Mouse (Mus musculus) 3T3-L1 (cell line): ENCODE results near the gene Tpbgl.

Source experiments
- DNase-seq: peaks from one replicate; pipeline ENCODE4 v3.0.0-alpha.2; 2015; ENCODE audit warnings: low read depth, low spot score

Gene Tpbgl

DNA sequence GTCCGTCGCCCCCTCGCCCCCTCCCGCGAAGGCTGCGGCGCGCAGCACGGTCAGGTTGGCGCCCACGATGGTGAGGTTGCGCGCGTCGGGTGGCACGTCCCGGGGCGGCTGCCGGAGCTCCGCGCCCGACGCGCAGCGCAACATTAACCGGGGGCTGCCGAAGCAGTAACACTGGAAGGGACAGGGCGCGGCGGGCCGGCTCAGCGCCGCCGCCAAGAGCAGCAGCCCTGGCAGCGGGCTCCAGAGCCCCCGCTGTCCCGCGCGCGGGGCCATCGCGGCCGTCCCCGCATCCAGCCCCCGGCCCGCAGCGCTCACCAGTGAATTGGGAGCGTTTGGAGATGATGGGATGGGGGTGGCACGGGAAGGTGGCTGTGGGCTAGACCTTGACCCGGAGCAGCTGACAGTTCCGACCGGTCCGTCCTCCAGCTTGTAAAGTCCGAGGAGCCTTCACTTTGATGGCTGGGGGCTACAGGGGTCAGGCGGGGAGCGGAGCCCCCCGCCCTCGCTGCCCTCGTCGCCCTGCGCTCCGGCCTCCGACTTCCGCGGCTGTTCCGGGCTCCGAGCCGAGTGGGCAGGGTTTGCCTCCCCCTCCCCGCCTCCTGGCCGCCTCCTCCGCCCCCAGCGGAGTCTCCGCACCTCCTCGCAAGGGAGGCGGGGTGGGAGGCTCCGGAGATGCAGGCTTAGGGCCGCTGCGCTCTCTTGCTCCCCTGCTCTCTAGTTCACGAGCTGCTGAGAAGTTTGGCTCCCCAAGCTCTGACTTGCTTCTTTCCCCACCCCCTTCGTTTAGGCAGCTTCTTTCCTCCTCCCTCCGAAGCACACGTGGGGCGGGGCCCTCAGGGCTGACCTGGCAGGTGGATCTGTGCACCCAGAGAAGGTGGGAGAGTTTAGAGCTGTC lies at the start of gene Tpbgl:
Gene Tpbgl, minus strand, starts transcription at position 728 of the 895 bp plus-strand sequence.
- no peak for DNase-seq

DNA sequence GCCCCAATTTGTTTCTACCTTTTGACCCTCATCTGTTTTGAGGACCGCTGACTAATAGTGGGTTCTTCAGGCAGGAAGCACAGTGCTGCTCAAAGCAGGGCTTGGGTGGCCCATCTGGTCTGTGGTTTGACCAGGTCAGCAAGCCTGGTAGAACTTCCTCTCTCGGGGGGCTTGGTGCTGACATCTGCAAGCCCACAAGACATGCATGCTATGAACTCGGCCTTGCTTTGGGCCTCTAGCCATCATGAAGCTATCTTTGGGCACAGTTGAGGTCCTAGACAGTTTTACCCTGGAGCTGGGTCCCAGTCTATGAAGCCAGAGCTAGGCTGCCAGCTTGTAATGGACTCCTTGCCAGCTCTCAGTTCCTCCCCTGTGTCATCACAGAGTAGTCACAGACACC lies 48.0 kb upstream of the Tpbgl start:
- no peak for DNase-seq

DNA sequence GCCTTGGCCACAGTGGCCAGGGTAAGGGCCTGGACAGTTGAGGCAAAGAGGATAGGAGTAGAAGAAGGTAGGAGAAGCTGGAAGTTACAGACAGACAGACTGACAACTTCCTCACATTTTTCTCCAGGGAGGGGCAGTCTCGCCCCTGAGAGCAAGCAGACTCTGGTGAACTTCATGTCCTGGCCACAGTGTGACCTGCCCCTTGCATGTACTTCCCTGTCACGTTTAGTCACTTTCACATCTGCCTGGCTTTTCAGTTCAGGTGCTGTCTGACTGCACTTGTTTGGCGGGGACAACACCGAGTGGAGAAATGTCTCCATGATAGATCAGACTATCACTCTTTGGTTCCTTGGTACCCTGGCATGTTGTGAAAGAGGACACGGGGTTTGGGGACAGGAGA lies 47.3 kb upstream of the Tpbgl start:
- DNase-seq: no peak

DNA sequence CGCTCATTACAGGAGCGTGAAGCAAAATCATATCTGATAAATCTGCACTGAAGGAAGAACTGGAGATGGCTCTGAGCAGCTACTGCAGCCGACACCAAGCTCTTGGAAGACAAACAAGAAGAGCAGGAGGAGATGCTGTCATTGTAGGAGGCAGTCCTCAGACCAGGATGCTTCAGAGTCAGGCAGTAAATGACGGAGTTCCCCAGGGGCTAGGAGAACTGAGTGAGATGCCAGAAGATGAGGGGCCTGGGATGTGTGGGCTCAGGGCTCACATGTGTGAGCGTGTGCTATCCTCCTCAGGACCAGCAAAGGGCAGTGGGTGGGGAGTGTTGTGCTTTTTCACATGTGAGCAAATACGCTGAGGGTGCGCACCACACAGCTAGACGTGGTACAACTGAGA lies 46.3 kb upstream of the Tpbgl start:
- no peak for DNase-seq

DNA sequence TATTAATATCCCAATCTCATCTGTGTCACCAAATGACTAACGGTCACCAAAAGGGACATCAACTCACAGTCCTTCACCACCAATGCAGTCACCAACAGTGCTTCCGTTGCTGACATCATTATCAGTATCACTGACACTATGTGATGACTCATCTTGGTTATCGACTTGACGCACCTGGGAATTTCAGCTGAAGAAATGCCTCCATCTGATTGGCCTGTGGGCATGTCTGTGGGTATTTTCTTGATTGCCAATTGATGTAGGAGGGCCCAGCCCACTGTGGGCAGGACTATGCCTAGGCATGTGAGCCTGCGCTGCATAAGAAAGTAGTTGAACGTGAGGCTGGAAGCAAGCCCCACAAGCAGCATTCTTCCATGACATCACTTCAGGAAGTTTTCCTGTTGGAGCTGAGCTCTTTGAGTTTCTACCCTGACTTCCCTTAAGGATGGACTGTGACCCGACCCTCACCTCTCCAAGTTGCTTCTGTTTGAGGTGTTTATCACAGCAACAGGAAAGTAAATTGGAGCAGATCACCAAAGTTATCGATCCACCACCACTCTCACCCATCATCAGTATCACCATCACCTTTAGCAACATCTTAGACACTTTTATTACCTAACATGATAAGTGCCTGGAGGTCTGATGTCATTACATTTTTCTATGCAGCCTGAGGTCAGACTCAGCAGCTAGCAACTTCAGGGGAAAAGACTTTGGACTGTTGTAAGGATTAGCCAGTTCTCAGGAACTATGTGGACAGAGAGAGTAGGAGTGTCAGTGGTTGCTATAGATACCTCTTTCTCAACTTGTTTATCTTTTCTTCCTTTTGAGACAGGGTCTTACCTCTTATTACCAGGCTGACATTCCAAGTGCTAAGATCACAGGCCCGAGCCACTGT lies 44.9 kb upstream of the Tpbgl start:
- DNase-seq: no peak

DNA sequence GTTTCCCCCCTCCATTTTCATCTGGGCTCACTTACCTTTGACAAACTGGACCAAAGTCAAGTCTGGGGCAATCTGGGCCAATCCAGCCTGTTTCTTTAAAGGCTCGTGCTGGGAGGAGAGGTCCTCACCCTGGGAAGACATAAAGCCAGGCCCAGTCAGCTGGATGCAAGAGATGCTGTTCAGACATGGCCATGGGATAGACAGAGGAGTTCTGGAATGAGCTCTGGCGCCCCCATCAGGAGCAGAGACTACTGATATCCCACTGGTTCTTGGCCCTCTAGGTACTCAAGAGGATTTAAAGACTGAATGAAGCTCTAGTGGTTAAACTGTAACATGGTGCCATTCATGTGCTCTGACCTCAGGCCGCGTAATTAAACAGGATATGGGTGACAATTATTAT lies 44.0 kb upstream of the Tpbgl start:
- DNase-seq: no peak

DNA sequence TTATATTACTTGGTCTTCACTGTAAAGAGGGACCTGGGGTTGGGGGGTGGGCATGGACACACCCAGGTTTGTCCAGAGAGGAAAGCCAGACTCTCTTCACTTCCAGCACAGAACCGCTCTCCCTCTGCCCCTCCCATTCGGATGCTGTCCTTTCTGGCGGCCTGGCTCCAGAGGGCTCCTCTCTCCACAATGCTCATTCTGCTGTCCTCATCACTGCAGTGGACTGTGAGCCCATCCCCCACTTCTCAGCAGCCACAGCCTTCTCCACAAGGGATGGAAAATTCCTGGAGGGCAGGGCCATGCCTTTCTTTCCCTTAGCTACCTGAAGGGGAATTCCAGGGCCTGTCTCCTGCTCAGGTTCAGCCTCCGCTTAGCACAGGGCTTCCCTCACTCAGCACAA lies 41.9 kb upstream of the Tpbgl start:
- DNase-seq: no peak

DNA sequence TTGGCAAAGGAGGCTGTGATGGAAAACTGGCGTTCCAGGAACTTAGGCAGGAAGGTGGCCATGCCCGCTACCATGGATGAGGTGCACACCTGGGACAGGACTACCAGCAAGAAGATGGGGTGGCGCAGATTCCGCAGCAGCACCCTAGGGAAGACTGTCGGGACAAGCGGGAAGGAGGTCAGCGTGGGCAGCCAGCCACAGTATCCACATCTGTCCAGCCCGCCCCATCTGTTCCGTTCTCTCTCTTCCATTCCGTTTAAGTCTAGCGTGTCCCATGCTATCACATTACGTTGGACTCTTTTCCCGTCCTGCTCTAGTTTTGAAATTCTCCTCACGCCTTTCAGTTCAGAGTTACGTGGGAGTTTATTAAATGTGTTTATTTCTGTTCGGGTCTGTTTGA lies 40.2 kb upstream of the Tpbgl start:
- DNase-seq: no peak

DNA sequence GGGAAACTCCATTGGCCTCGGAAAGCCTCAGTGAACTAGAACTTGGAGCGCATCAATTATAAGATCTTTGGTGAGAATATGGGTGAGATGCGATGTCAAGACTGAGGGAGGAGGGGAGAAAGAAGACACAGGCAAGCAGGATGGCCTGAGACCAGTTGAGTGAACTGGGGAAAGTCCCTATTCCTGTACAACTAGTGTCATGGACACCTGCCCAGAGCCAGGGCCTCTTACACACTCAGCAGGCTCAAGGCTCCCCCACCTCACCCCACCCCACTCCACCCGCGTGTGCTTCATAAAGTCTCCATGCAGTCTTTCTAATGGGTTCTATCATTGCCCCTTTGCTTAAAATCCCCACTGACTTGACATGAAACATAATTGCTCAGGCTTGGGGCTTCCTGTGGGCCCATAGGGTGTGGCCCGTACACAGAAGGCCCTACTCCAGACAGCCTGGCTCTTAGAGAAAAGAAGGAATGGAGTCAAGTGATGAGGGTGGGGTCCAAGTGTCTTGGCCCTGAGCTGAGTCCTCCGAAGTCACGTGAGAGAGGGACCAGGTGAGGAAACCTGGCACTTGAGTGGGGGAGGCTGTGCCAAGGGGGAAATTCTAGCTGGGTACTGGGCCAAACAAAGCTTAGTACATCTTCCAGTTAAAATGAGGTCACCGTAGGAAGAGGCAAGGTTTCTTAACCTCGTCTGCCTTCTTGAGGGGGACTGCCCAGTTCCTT lies 39.0 kb upstream of the Tpbgl start:
- DNase-seq: no peak

DNA sequence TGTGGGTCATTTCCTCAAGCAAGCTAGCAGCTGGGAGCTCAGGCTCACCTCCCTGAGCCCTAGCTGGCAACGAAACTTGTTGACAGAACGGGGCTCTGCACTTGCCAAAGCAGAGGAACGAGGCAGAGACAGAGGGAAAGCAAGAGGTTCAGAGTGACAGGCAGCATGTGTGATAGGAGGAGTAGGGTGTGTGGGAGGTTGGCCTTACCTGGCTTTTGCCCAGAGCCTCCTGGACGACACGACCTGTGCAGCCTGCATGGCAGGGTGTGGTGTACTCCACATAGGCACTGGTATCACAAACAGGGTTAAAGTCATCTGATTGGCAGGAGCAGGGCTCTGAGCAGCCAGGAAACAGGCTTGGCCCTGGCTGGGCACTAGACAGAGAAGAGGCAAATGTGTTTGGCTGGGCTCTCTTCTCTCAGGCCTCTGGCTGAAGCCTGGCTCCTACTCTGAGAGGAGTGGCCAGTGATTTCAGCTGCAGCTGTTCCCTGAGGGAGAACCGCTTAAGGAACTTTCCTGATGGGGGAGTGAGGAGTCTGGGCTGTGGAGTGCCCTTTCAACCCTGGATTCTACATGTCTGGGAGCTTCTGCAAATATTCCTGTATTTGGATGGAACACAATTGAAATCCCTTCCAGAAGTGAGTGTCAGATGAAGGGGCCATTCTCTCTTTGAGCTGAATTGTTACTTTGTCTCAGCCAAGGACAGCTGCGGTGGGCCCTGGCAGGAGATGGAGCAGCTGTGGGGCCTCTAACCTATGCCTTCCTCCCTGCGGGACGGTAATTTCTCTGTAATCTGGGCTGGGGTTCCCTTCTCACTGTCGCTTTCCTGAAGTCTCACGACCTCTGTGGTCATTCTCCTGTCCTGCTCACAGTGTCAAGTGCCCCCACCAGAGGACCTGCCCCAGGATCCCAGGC lies 37.9 kb upstream of the Tpbgl start:
- no peak for DNase-seq

DNA sequence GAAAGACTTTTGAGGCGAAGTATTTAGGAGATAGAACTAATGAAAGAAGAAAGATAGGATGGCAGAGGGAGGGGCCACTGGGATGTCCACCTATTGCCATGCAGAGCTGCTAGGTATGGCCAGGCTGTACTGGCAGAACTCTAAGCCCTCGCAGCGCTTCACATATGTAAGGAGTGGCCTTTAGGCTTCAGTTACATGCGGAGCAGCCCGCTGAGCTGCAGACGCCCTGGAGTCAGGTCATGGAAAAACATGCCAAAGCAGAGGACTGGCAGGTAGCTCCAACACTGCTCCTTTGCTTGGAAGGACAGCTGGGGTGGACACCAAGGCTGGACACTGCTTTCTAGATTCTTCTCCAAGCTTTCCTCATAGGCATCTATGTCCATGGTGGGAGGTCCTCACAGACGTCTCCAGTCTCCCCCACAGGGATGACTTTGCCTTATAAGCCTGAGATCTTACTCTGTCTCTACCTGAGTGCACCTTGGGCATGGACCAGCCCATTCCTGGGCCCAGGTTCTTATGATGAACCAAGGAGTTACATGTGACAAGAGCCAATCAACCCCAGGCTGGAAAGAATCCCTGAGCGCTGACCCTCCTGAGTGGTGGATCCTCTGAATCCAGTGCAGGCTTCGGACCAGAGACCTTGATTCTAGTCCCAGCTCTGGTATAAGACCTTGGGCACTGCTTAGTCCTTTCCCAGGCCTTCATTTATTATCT lies 36.8 kb upstream of the Tpbgl start:
- no peak for DNase-seq

DNA sequence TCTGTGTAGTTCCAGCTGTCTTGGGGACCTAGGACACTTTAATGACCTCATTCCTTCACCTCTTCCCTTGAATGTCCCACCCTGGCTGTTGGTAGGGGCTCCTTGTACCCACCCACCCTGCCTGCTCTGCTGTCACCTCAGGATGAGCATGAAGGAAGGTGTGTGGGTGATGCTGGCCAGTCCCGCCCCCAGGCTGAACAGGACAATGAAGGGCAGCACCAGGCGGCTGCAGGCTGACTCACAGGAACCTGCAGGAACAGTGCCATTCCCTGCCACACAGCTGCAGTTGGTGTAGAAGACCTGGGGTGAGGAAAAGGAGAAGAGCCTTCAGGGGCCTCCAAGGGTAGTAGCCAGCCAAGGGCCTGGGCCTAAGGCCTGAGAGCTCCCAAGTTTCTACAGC lies 35.4 kb upstream of the Tpbgl start:
- DNase-seq: no peak

DNA sequence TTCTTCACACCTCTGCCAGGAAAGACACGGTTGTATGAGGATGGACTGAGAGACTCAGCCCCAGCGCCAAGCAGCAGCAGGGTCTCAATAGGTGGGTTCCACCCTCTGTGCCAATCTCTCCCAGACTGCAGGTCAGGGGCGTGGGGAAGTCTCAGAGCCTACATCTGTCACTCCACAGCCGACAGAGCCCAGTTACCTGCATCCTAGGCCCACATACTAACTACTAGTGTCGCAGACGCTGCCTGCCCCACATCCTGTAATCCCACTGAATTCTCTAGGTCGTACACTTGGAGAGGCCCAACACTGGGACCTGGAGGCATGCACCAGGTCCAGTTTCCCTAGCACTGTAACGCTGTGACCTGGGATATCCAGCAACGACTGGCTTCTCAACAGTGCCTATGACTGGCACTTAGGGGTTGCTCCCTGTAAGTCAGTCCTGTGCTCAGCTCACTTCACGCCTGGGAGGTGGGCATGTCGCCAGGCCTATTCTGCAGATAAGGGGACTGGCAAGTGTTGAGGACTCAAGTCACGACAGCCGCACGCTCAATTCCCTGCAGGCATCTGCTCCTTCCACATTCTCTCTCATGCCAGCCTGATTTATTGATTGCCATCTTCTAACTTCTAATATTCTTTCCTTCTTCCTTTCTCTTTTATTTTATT lies 34.8 kb upstream of the Tpbgl start:
- DNase-seq: no peak

DNA sequence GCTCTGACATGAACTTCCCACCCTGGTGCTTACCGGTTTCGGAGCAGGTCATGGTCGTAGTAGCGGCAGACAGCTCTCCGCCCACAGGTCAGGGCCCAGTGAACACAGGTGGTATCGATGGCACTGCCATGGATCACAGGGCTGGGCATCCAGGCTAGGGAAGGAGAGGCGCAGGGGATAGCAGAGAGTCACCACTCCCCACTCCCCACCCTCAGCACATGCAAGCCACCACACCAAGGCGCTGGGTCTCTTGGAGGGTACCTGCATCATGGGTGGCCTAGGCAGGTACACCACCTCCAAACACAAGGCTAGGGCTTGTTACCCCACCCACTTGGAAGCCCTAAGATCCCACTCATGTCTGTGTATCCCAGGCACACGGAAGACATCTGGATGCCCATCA lies 34.2 kb upstream of the Tpbgl start:
- DNase-seq: no peak

DNA sequence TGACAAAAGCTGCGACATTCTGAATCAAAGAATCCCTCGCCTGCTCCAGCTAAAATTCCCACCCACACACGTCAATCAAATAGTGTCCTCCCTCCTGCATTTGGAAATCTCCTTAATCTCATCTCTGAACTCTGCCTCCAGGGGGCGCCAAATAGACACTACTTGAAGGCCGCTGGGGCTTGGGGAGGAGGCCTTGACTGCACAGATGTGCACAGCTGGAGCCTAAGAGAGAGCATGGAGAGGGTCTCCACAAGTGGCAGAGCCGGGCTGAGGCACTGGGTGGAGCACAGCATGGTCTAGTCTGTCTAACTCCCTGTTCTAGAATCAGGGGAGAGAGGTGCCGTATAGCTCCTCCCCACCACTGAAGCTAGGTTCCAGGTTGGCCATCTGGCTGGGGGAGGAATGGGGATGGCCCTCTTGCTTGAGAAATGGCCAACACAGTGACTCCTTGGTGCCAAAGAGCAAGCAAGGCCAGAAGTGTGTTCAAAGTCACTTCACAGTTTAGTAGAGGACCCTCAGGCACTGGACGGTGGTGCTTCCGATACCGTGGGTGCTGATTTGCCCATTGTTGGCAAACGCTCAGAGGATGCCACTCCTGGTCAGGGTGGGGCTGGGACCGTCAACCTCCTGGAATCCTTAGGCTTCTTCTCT lies 32.6 kb upstream of the Tpbgl start:
- DNase-seq: peak; percentile 56

DNA sequence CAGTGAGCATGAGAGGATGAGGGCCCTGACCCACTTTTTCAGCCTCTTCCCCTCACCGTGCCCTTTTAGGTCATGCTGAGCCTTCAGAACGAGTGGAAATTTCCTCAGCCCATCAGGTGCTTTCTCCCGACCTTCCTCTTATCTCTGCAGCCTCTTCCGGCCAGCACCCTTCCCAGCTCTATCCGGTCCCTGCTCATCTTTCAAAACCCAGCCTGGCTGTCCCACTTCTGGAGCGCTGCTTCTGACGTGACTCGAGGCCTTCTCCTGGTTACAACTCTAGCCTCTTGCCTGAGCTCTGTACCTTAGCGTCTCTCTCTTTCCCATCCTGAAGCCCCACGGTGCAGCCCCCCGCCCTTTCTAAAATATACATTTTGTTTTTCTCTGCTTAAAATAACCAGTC lies 27.3 kb upstream of the Tpbgl start:
- no peak for DNase-seq

DNA sequence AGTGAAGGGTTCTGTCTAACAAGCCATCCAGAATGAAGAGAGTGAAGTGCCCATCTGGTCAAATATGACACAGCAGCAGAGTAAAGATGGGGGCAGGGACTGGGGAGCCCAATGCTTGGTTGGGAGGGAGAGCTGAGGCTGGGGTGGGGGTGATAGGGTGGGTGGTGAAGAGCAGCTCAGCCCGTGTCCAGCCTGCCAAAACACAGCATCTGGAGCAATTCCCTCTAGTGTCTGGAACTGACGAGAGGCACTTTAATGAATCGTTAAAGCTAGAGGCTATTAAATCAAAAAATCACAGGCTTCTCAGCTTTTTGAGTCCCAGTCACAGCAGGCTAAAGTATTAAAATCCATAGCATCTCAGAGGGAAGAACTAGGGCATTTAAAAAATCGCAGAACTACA lies 22.7 kb upstream of the Tpbgl start:
- DNase-seq: no peak

DNA sequence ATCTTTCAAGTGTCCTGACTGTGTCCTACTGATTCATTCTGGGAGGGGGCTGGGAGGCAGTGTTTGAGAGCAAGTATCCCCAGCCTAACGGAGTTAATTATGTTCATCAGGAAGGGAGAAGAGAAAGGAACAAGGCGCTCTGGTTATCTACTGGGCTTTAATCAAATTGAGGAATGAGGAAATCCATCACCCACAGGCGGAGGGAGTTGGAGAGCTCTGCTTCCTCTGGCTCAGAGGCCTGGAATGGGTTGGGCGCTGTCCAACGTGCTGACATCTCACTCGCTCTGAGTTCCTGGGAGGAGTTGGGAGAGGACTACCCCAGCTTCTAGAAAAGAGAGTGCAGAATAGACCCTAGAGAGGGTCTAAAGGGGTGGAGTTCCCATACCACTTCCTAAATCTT lies 21.7 kb upstream of the Tpbgl start:
- peak; percentile 58 for DNase-seq

DNA sequence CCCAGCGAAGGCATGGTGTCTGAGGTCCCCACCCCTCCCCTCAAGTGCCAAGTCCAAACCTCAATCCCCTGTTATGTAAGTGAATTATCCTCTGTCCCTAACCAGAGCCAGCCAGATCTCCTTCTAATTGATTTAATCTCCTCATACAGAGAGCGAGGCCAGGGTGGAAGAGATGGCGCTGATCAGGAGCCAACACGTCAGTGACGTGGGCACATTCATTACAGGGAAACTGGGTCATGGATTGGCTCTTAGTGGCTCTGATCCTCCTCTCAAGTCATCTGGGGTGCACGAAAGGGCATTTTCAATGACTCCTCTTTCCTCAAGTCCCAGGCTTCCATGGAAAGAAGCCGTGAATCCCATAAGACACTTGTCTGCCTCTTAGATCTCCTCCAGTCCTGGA lies 17.8 kb upstream of the Tpbgl start:
- DNase-seq: no peak
